9 mouse cellular contexts compared by ENCODE assay signal in the genomic region with DNA sequence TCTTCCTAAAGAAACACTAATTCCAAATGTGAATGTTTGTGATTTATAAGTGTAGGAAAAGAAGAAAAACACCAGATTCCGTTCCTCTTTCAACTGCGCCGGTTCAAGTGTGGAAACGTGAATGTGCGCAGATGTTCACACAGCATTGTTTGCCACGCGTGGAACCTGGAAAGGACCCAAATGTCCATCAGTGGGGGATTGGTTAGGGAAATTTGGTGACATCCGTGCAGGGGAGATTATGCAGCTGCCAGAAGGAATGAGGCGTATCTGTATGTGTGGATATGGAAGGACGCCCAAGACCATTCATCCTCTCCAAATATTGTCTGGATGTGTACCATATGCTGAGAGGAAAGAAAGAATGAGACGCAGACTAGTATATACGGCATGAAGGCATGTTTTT.
DNase-seq lines count a peak whose midpoint lies in the region; ATAC-seq and TF ChIP-seq lines count a peak whose summit lies in the region.
"Had no signal": no experiment of that assay in that cellular context is flagged by ENCODE, and none has a peak within 500 bp of the region (broad histone marks: within the 10 kb centered on the region; RNA-seq: fewer than 3 reads in every experiment).

No protein-coding gene starts in this region.

- no peak overlapping the region for H3K9ac ChIP-seq in hindbrain, embryonic 12.5 days
- no peak overlapping the region for H3K9ac ChIP-seq in lung, embryonic 15.5 days
- no peak overlapping the region for H3K9ac ChIP-seq in forebrain, embryonic 15.5 days (replicated peaks)
- H3K9ac ChIP-seq: limb, embryonic 12.5 days had no signal

- WGBS in hindbrain, embryonic 12.5 days = 77% methylated on average over 12 of the region's 12 CpGs
- 94% methylated on average over 12 of the region's 12 CpGs for WGBS in hindbrain, embryonic 10.5 days
- 57% methylated on average over 12 of the region's 12 CpGs for WGBS in lung, embryonic 15.5 days
- WGBS in forebrain, embryonic 15.5 days = 29% methylated on average over 12 of the region's 12 CpGs
- WGBS in thymus, adult 2 months = 96% methylated on average over 12 of the region's 12 CpGs

- no peak overlapping the region for H3K4me2 ChIP-seq in hindbrain, embryonic 12.5 days (replicated peaks)
- H3K4me2 ChIP-seq in lung, embryonic 15.5 days = peak overlapping the region; percentile 19; the same call in 1 of the 2 replicates
- no peak overlapping the region for H3K4me2 ChIP-seq in forebrain, embryonic 15.5 days (replicated peaks)
- H3K4me2 ChIP-seq: limb, embryonic 12.5 days had no signal

- ATAC-seq in hindbrain, embryonic 12.5 days (ENCODE audit: low FRiP score) = no peak
- peak; percentile 73; the same call in 1 of the 2 replicates for ATAC-seq in lung, embryonic 15.5 days (ENCODE audit: borderline replicate concordance, extremely low read depth, low FRiP score, low TSS enrichment)
- ATAC-seq in forebrain, embryonic 15.5 days (replicated peaks) = peak; percentile 35
- ATAC-seq in megakaryocyte progenitor cell, adult 5-6 weeks (replicated peaks; ENCODE audit: poor library complexity) = no peak

- H3K36me3 ChIP-seq in hindbrain, embryonic 12.5 days = peaks cover 10% of the 10 kb centered on the region; the same call in 1 of the 2 replicates
- H3K36me3 ChIP-seq in hindbrain, embryonic 10.5 days = peaks cover 28% of the 10 kb centered on the region
- no peaks in the 10 kb centered on the region for H3K36me3 ChIP-seq in lung, embryonic 15.5 days
- H3K36me3 ChIP-seq in forebrain, embryonic 15.5 days = no peaks in the 10 kb centered on the region
- H3K36me3 ChIP-seq in thymus, adult 2 months (ENCODE audit: control insufficient read depth, insufficient read depth, low read length) = 0 out of 2 replicates have a peak, but pooled peaks cover 5% of the 10 kb centered on the region

- peaks cover 40% of the 10 kb centered on the region for H3K4me1 ChIP-seq in hindbrain, embryonic 12.5 days
- H3K4me1 ChIP-seq in hindbrain, embryonic 10.5 days (replicated peaks) = peaks cover 15% of the 10 kb centered on the region
- peaks cover 12% of the 10 kb centered on the region for H3K4me1 ChIP-seq in lung, embryonic 15.5 days
- H3K4me1 ChIP-seq in forebrain, embryonic 15.5 days = peaks cover 65% of the 10 kb centered on the region
- no peaks in the 10 kb centered on the region for H3K4me1 ChIP-seq in thymus, adult 2 months (replicated peaks; ENCODE audit: control insufficient read depth, insufficient read depth, low read length)

- H3K27ac ChIP-seq in hindbrain, embryonic 12.5 days = peak overlapping the region; percentile 67
- no peak overlapping the region for H3K27ac ChIP-seq in hindbrain, embryonic 10.5 days
- no peak overlapping the region for H3K27ac ChIP-seq in lung, embryonic 15.5 days
- peak overlapping the region; percentile 84 for H3K27ac ChIP-seq in forebrain, embryonic 15.5 days (replicated peaks)
- no peak overlapping the region for H3K27ac ChIP-seq in thymus, adult 2 months (ENCODE audit: control insufficient read depth, insufficient read depth, low read length)
- H3K27ac ChIP-seq: limb, embryonic 12.5 days had no signal

- TF ChIP-seq POLR2A in thymus, adult 2 months (IDR thresholded peaks at IDR 0.05; ENCODE audit: control insufficient read depth, extremely low read depth, insufficient read depth, low read length, poor library complexity) = no peak

- no peak for DNase-seq in hindbrain, embryonic 10.5 days (ENCODE audit: low spot score)
- DNase-seq in lung, postnatal 36 days = no peak
- peak; percentile 33 to 47 for DNase-seq in lung, postnatal 4 days
- no peak for DNase-seq in thymus, adult 2 months

- no peak overlapping the region for H3K4me3 ChIP-seq in hindbrain, embryonic 12.5 days
- no peak overlapping the region for H3K4me3 ChIP-seq in hindbrain, embryonic 10.5 days
- no peak overlapping the region for H3K4me3 ChIP-seq in lung, embryonic 15.5 days
- H3K4me3 ChIP-seq in forebrain, embryonic 15.5 days = no peak overlapping the region
- no peak overlapping the region for H3K4me3 ChIP-seq in thymus, adult 2 months (ENCODE audit: control insufficient read depth, insufficient read depth, low read length)
- H3K4me3 ChIP-seq: limb, embryonic 12.5 days had no signal

- no peak for TF ChIP-seq CTCF in thymus, adult 2 months (IDR thresholded peaks at IDR 0.05; ENCODE audit: borderline replicate concordance, control insufficient read depth, extremely low read depth, insufficient read depth, low read length, poor library complexity)

- no peaks in the 10 kb centered on the region for H3K27me3 ChIP-seq in hindbrain, embryonic 12.5 days
- H3K27me3 ChIP-seq in hindbrain, embryonic 10.5 days (ENCODE audit: insufficient read depth, poor library complexity, severe bottlenecking) = no peaks in the 10 kb centered on the region
- no peaks in the 10 kb centered on the region for H3K27me3 ChIP-seq in lung, embryonic 15.5 days
- no peaks in the 10 kb centered on the region for H3K27me3 ChIP-seq in forebrain, embryonic 15.5 days
- no peaks in the 10 kb centered on the region for H3K27me3 ChIP-seq in thymus, adult 2 months (ENCODE audit: control insufficient read depth, insufficient read depth, low read length)
- H3K27me3 ChIP-seq: limb, embryonic 12.5 days had no signal

- no peaks in the 10 kb centered on the region for H3K9me3 ChIP-seq in hindbrain, embryonic 12.5 days (replicated peaks)
- H3K9me3 ChIP-seq in hindbrain, embryonic 10.5 days = no peaks in the 10 kb centered on the region
- no peaks in the 10 kb centered on the region for H3K9me3 ChIP-seq in lung, embryonic 15.5 days
- no peaks in the 10 kb centered on the region for H3K9me3 ChIP-seq in forebrain, embryonic 15.5 days
- H3K9me3 ChIP-seq: limb, embryonic 12.5 days had no signal

Comparison
In these comparisons a context has a peak if more than half of its experiments do, and no peak if none do; other contexts are left out.
1. H3K27ac ChIP-seq: peak in hindbrain, embryonic 12.5 days (single experiment) and forebrain, embryonic 15.5 days (single experiment); none in hindbrain, embryonic 10.5 days (single experiment), lung, embryonic 15.5 days (single experiment) and thymus, adult 2 months (single experiment).
2. DNase-seq: peak in lung, postnatal 4 days (2 of 2); none in hindbrain, embryonic 10.5 days (single experiment), lung, postnatal 36 days (single experiment) and thymus, adult 2 months (single experiment).
3. ATAC-seq: peak in lung, embryonic 15.5 days (single experiment) and forebrain, embryonic 15.5 days (single experiment); none in hindbrain, embryonic 12.5 days (single experiment) and megakaryocyte progenitor cell, adult 5-6 weeks (single experiment).